Mouse (Mus musculus) C2C12 (cell line): ENCODE data around the gene Hmgn1. TPM values are rescaled to one million over a fixed set of nuclear protein-coding genes. Genes with fewer than 3 reads are reported as not detected.

Experiments
- H3K27me3 ChIP-seq: one replicate; pipeline ENCODE4 v1.6.1; 2011; ENCODE audit not compliant: control insufficient read depth, insufficient read depth, insufficient read length
- H3K36me3 ChIP-seq: one replicate; pipeline ENCODE4 v1.6.1; 2011; ENCODE audit not compliant: control insufficient read depth, insufficient read depth
- H3K4me3 ChIP-seq: one replicate; pipeline ENCODE4 v1.5.1; 2011; ENCODE audit warnings: mild to moderate bottlenecking, control low read depth; ENCODE audit not compliant: poor library complexity, insufficient read depth, severe bottlenecking
- H3K79me2 ChIP-seq: one replicate; pipeline ENCODE4 v1.6.1; 2011; ENCODE audit not compliant: control insufficient read depth, insufficient read depth
- H3K79me3 ChIP-seq: one replicate; pipeline ENCODE4 v1.6.1; 2011; ENCODE audit warnings: low read depth, control low read depth
- H3ac ChIP-seq: one replicate; pipeline ENCODE3; 2011; ENCODE audit warnings: low read depth; ENCODE audit not compliant: control insufficient read depth, insufficient read length
- CEBPB ChIP-seq: IDR thresholded peaks from one replicate; pipeline ENCODE4 v1.6.1; 2011; ENCODE audit warnings: low read depth, mild to moderate bottlenecking, control low read depth, moderate library complexity
- CTCF ChIP-seq: IDR thresholded peaks from one replicate; pipeline ENCODE4 v1.5.1; 2011; ENCODE audit not compliant: control insufficient read depth, insufficient read depth, insufficient read length
- FOSL1 ChIP-seq: IDR thresholded peaks from one replicate; pipeline ENCODE4 v1.8.0; 2011; ENCODE audit warnings: mild to moderate bottlenecking, low read length; ENCODE audit not compliant: poor library complexity, insufficient read depth, severe bottlenecking
- MAX ChIP-seq: IDR thresholded peaks from one replicate; pipeline ENCODE4 v1.6.1; 2011; ENCODE audit warnings: mild to moderate bottlenecking, control low read depth
- MYOD1 ChIP-seq: IDR thresholded peaks from one replicate; pipeline ENCODE4 v1.6.1; 2011; ENCODE audit warnings: low read depth; ENCODE audit not compliant: control insufficient read depth, insufficient read length
- MYOG ChIP-seq: IDR thresholded peaks from one replicate; pipeline ENCODE4 v1.6.1; 2011; ENCODE audit not compliant: control insufficient read depth, insufficient read length; ENCODE audit errors: extremely low read depth
- USF1 ChIP-seq: IDR thresholded peaks from one replicate; pipeline ENCODE4 v1.6.1; 2011; ENCODE audit warnings: low read depth, mild to moderate bottlenecking, control low read depth, moderate library complexity
- polyA plus RNA-seq: library from polyadenylated mRNA; unstranded; fragments of >200 nt; fragmentation: generic; extraction: Trizol; gene quantifications from one replicate; pipeline ENCODE4 v1.2.1, GENCODE M21; 2012; ENCODE audit warnings: missing spikeins

Gene Hmgn1
- polyA plus RNA-seq, 1 experiment = 325 TPM

GRCm38 (mm10) chr16:96160927-96161326, 33.4 kb upstream of the Hmgn1 start:
- H3K27me3 ChIP-seq = no peaks in the 10 kb centered on the region
- peaks cover 19% of the 10 kb centered on the region for H3K36me3 ChIP-seq
- no peaks in the 10 kb centered on the region for H3K79me2 ChIP-seq
- H3K4me3 ChIP-seq = no peak overlapping the region
- no peak overlapping the region for H3ac ChIP-seq
- H3K79me3 ChIP-seq = no peaks in the 10 kb centered on the region
- TF ChIP-seq FOSL1 = no peak
- no peak for TF ChIP-seq MYOG
- no peak for TF ChIP-seq CEBPB
- no peak for TF ChIP-seq USF1
- TF ChIP-seq CTCF = no peak
- TF ChIP-seq MYOD1 = no peak
- TF ChIP-seq MAX = no peak

- H3ac ChIP-seq = no peak overlapping the region
- H3K79me2 ChIP-seq = no peaks in the 10 kb centered on the region
- H3K36me3 ChIP-seq = peaks cover 25% of the 10 kb centered on the region
- no peak for TF ChIP-seq FOSL1
- no peak for TF ChIP-seq MAX
- TF ChIP-seq MYOD1 = no peak
- no peak overlapping the region for H3K4me3 ChIP-seq
- no peaks in the 10 kb centered on the region for H3K27me3 ChIP-seq
- no peaks in the 10 kb centered on the region for H3K79me3 ChIP-seq
Measured at GRCm38 (mm10) chr16:96159794-96160346, 32.3 kb upstream of the Hmgn1 start.

GRCm38 (mm10) chr16:96159091-96159731, 31.7 kb upstream of the Hmgn1 start:
- Histone ChIP-seq H3K27me3 (no peaks in the 10 kb centered on the region), H3K36me3 (peaks cover 28% of the 10 kb centered on the region), H3K4me3 (no peak overlapping the region), H3K79me2 (no peaks in the 10 kb centered on the region), H3ac (no peak overlapping the region), H3K79me3 (no peaks in the 10 kb centered on the region)
- TF ChIP-seq CTCF (no peak), MYOG (no peak), CEBPB (no peak), FOSL1 (no peak), MAX (no peak), MYOD1 (no peak), USF1 (no peak)

GRCm38 (mm10) chr16:96158511-96159080, 31.1 kb upstream of the Hmgn1 start:
- Histone ChIP-seq H3K27me3 (no peaks in the 10 kb centered on the region), H3K4me3 (no peak overlapping the region)
- no peak for TF ChIP-seq CEBPB
- no peak for TF ChIP-seq CTCF
- TF ChIP-seq FOSL1 = no peak
- no peak for TF ChIP-seq USF1
- no peak for TF ChIP-seq MYOG
- no peak for TF ChIP-seq MAX
- TF ChIP-seq MYOD1 = no peak

GRCm38 (mm10) chr16:96157171-96157570, 29.6 kb upstream of the Hmgn1 start:
- Histone ChIP-seq H3K79me3 (no peaks in the 10 kb centered on the region), H3K4me3 (no peak overlapping the region), H3K27me3 (no peaks in the 10 kb centered on the region), H3K79me2 (peaks cover 14% of the 10 kb centered on the region), H3K36me3 (peaks cover 43% of the 10 kb centered on the region), H3ac (no peak overlapping the region)
- TF ChIP-seq CEBPB = no peak
- no peak for TF ChIP-seq MYOG
- TF ChIP-seq USF1 = no peak
- TF ChIP-seq CTCF = no peak
- no peak for TF ChIP-seq MAX
- no peak for TF ChIP-seq MYOD1
- TF ChIP-seq FOSL1 = no peak

More at GRCm38 (mm10) chr16:96158511-96159080, 31.1 kb upstream of the Hmgn1 start:
- Histone ChIP-seq H3K79me3 (no peaks in the 10 kb centered on the region), H3K36me3 (peaks cover 34% of the 10 kb centered on the region), H3K79me2 (peaks cover under 1% of the 10 kb centered on the region), H3ac (no peak overlapping the region)

GRCm38 (mm10) chr16:96156019-96156418, 28.5 kb upstream of the Hmgn1 start:
- no peaks in the 10 kb centered on the region for H3K79me3 ChIP-seq
- TF ChIP-seq CEBPB (no peak), MAX (no peak), FOSL1 (no peak), CTCF (no peak), USF1 (no peak), MYOD1 (no peak), MYOG (no peak)
- peaks cover 16% of the 10 kb centered on the region for H3K79me2 ChIP-seq
- no peak overlapping the region for H3ac ChIP-seq
- H3K36me3 ChIP-seq = peaks cover 43% of the 10 kb centered on the region
- no peaks in the 10 kb centered on the region for H3K27me3 ChIP-seq
- H3K4me3 ChIP-seq = no peak overlapping the region
